Mouse (Mus musculus): Measurements from ENCODE around the gene Egfl7. TPM values are rescaled to one million over a fixed set of nuclear protein-coding genes. Genes with fewer than 3 reads are reported as not detected.

Gene Egfl7
- polyA plus RNA-seq, 1 experiment from 2014 or later, result 107 TPM

DNA sequence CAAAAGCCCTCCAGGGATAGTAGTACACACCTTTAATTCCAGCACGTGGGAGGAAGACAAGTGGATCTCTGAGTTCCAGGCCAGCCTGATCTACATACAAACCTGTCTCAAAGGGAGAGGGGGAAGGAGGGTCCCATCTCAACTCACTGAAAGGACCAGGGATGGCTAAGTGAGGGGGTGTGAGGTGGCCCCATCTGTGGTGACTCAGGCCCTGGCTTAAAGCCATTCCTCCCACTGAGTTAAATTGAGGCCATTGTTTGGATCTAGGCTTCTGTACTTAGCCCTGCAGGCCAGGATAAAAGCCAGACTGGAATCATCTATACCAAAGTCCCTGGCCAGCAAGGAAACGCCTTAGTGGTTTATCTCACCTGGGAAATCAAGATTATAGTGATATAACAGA is 41.4 kb downstream of the Egfl7 start:
- Histone ChIP-seq H3K4me3 (no peak overlapping the region), H3K4me2 (no peak overlapping the region), H3K27ac (no peak overlapping the region), H3K36me3 (no peaks in the 10 kb centered on the region), H3K9ac (no peak overlapping the region), H3K27me3 (no peaks in the 10 kb centered on the region), H3K4me1 (no peaks in the 10 kb centered on the region), H3K9me3 (no peaks in the 10 kb centered on the region)
- ATAC-seq (ENCODE audit: insufficient number of reproducible peaks, low FRiP score, low TSS enrichment, low read depth), result no peak
- 32% methylated on average over 2 of the region's 2 CpGs for WGBS

DNA sequence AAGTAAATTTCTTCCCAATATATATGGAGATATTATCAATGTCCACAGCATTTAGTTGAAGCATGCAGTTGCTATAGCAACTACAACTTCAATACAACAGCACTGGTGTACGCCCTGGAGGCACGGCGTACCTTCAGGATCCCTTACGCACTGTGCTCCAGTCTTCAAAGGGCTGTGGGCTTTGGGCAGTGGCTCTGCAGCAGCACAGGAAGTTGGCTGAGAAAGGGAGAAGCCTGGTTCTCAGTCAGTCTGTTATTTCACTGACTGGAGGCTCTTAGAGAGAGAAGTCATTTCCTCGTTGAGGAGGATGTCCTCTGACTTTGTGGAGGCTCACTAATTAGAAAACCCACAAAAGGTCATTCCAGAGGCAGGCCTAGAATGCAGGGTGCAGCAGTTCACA is 43.2 kb downstream of the Egfl7 start:
- 48% methylated on average over 5 of the region's 5 CpGs for WGBS
- peaks cover 6% of the 10 kb centered on the region for H3K4me1 ChIP-seq
- H3K27ac ChIP-seq, result no peak overlapping the region
- no peak overlapping the region for H3K9ac ChIP-seq
- no peak for ATAC-seq (ENCODE audit: insufficient number of reproducible peaks, low FRiP score, low TSS enrichment, low read depth)
- no peaks in the 10 kb centered on the region for H3K36me3 ChIP-seq
- H3K9me3 ChIP-seq, result no peaks in the 10 kb centered on the region
- no peak overlapping the region for H3K4me3 ChIP-seq
- no peaks in the 10 kb centered on the region for H3K27me3 ChIP-seq
- no peak overlapping the region for H3K4me2 ChIP-seq

DNA sequence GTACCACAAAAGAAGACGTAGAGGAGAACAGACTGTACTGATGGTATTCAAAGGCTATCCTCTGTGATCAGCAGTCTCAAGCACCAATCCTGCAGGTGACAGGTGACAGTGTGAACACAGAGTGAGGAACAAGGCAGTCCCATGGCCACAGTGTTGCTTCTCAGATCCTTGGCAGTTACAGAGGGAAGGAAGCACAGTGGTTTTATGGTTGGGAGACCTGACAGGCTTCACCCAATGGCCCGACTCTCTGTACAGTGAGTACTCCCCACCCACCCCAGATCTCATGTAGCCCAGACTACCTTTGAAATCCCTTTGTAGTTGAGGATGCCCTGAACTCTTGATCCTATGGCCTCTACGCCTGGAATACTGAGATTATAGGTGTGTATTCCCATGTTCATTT is 45.6 kb downstream of the Egfl7 start:
- H3K4me3 ChIP-seq, result no peak overlapping the region
- H3K9ac ChIP-seq, result no peak overlapping the region
- ATAC-seq (ENCODE audit: insufficient number of reproducible peaks, low FRiP score, low TSS enrichment, low read depth), result no peak
- no peaks in the 10 kb centered on the region for H3K36me3 ChIP-seq
- 82% methylated on average over 3 of the region's 3 CpGs for WGBS
- no peaks in the 10 kb centered on the region for H3K27me3 ChIP-seq
- H3K4me2 ChIP-seq, result no peak overlapping the region
- H3K4me1 ChIP-seq, result peaks cover 28% of the 10 kb centered on the region
- H3K27ac ChIP-seq, result no peak overlapping the region
- H3K9me3 ChIP-seq, result no peaks in the 10 kb centered on the region

DNA sequence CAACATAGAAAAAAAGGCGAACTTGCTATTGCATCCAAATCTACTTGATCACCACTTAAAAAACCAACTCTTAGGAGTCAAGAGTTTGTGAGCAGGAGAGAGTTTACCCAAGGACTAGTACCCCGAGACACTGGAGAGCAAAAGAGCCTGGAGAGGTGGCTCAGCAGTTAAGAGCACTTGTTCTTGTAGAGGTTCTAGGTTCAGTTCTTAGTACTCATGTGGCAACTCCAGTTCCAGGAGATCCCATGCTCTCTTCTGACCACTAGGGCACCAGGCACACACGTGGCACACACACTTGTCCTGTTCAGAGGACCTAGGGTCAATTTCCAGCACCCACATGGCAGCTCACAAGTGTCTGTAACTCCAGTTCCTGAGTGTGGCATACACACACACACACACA is 46.3 kb downstream of the Egfl7 start:
- no peaks in the 10 kb centered on the region for H3K36me3 ChIP-seq
- ATAC-seq (ENCODE audit: insufficient number of reproducible peaks, low FRiP score, low TSS enrichment, low read depth), result no peak
- no peak overlapping the region for H3K27ac ChIP-seq
- peaks cover 34% of the 10 kb centered on the region for H3K4me1 ChIP-seq
- 69% methylated on average over 3 of the region's 3 CpGs for WGBS
- no peaks in the 10 kb centered on the region for H3K9me3 ChIP-seq
- no peak overlapping the region for H3K4me3 ChIP-seq
- H3K27me3 ChIP-seq, result no peaks in the 10 kb centered on the region
- H3K4me2 ChIP-seq, result no peak overlapping the region
- H3K9ac ChIP-seq, result no peak overlapping the region

DNA sequence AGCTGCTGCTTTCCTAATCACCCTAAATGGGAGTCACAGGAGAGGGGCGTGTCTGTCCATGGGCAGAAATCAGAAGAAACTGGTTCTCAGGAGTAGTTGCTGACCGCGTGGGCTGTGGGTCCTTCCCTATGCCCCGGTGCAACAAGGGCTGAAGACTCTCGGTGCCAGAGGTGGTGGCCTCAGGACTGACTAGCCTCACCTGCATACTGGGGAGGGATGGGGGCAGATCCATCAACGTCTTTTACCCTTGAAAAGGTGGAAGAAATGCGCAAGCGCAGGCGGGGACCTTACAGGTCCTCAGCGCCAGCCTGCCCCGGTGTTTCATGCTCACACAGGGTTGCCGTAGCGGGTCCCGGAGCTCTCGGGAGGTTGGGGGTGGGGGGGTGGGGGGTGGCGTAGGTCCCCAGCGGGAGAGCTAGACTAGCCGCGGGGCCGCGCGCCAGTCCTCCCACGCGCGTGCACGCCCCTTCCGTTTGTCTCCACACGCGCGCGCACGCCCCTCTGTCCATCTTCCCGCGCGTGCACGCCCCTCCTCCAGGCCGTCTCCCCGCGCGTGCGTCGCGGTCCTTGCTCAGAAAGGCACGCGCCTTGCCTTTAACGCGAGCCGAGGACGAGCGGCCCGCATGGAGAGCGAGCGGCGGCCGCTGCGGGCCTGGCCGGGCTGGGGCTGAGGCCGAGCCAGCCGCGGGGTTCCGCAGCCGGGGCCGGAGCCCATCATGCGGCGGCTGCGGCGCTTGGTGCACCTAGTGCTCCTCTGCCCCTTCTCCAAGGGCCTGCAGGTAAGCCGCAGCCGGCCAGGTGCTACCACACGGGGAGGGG is 48.3 kb downstream of the Egfl7 start, which contains the start of gene Fam69b:
Gene Fam69b (plus strand): TSS at position 537 of the 819 bp plus-strand sequence.
- H3K9me3 ChIP-seq, result no peaks in the 10 kb centered on the region
- H3K9ac ChIP-seq, result peak within 1 kb of the TSS; percentile 93
- H3K4me1 ChIP-seq, result peaks cover 34% of the 10 kb centered on the region
- H3K27me3 ChIP-seq, result no peaks in the 10 kb centered on the region
- no peaks in the 10 kb centered on the region for H3K36me3 ChIP-seq
- peak within 1 kb of the TSS; percentile 47; the same call in 1 of the 2 replicates for H3K27ac ChIP-seq
- peak; percentile 56; the same call in 1 of the 2 replicates for ATAC-seq (ENCODE audit: insufficient number of reproducible peaks, low FRiP score, low TSS enrichment, low read depth)
- peak within 1 kb of the TSS; percentile 78 for H3K4me3 ChIP-seq
- WGBS, result under 1% methylated on average over 48 of the region's 70 CpGs
- H3K4me2 ChIP-seq, result peak within 1 kb of the TSS; percentile 91

DNA sequence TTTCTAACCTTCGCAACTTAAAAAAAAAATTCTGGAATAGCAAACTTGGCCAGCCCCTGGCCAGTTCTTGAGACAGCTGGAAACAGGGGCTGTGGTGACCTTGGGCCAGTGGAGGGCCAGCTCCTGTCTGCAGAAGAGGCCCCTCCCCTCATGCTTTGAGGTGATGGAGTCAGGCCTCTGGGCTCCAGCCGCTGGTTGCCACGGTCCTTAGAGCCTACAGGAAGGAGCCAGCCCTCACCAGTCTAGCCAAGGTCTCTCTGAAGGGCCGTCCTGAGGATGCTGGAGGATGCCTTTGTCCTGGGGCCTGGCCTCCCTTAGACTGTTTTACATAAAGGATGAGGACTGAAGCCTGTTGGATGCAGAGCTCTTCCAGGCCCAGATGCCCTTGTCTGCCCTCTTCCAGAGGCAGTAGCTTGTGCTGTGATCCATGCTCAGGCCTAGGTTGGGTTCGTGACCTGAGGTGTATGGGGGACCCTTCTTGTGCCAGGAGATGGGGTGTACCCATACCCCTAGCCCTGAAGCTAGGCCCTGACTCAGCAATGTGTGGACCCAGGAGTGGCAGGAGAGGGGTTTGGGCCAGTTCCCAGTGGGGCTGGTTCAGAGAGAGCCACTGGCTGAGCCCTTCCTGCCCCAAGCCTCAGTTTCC is 49.1 kb downstream of the Egfl7 start:
- peak overlapping the region; percentile 78 for H3K4me3 ChIP-seq
- peak; percentile 33; the same call in 1 of the 2 replicates for ATAC-seq (ENCODE audit: insufficient number of reproducible peaks, low FRiP score, low TSS enrichment, low read depth)
- WGBS, result 19% methylated on average over 5 of the region's 5 CpGs
- peak overlapping the region; percentile 93 for H3K9ac ChIP-seq
- H3K9me3 ChIP-seq, result no peaks in the 10 kb centered on the region
- H3K27ac ChIP-seq, result peak overlapping the region; percentile 47; the same call in 1 of the 2 replicates
- peaks cover 5% of the 10 kb centered on the region; the same call in 1 of the 2 replicates for H3K36me3 ChIP-seq
- H3K4me1 ChIP-seq, result peaks cover 34% of the 10 kb centered on the region
- peak overlapping the region; percentile 91 for H3K4me2 ChIP-seq
- no peaks in the 10 kb centered on the region for H3K27me3 ChIP-seq

DNA sequence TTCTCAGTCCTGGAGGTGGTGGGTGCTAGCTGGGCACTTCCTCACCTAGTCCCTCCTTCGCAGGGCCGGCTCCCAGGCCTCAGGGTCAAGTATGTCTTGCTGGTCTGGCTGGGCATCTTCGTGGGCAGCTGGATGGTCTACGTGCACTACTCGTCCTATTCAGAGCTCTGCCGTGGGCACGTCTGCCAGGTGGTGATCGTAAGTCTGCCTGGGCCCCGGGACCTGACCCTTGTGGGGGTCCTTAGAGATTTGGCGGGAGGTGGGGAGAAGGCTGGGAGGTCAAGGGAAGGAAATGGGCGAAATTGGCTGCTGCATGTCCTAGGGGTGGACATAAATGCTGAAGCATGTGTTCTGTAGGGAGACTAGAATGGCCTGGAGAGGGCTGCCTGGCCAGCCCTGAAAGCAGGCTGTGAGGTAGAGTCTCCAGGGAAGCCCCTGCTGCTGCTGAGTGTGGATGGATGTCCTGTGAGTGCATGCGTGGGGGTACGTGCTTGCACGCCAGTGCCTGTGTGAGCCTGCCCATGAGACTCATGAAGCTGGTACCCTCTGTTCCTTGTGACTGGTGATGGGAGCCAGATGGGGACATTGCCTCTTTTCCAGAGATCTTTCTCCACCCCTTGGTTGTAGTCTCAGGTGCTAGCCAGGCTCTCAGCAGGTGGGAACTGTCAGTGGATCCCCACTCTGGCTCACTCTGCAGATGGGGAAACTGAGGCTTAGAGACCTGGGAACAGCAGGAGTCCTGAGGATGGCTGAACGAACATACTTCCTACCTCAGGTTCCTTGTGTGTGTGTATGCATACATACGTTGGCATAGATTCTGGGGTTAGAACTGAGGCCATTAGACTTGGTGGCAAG is 53.0 kb downstream of the Egfl7 start:
- no peak overlapping the region for H3K9ac ChIP-seq
- peaks cover 42% of the 10 kb centered on the region for H3K36me3 ChIP-seq
- no peak overlapping the region for H3K4me3 ChIP-seq
- H3K9me3 ChIP-seq, result no peaks in the 10 kb centered on the region
- ATAC-seq (ENCODE audit: insufficient number of reproducible peaks, low FRiP score, low TSS enrichment, low read depth), result no peak
- H3K4me2 ChIP-seq, result no peak overlapping the region
- H3K27ac ChIP-seq, result no peak overlapping the region
- 70% methylated on average over 16 of the region's 16 CpGs for WGBS
- peaks cover 37% of the 10 kb centered on the region for H3K4me1 ChIP-seq
- no peaks in the 10 kb centered on the region for H3K27me3 ChIP-seq

DNA sequence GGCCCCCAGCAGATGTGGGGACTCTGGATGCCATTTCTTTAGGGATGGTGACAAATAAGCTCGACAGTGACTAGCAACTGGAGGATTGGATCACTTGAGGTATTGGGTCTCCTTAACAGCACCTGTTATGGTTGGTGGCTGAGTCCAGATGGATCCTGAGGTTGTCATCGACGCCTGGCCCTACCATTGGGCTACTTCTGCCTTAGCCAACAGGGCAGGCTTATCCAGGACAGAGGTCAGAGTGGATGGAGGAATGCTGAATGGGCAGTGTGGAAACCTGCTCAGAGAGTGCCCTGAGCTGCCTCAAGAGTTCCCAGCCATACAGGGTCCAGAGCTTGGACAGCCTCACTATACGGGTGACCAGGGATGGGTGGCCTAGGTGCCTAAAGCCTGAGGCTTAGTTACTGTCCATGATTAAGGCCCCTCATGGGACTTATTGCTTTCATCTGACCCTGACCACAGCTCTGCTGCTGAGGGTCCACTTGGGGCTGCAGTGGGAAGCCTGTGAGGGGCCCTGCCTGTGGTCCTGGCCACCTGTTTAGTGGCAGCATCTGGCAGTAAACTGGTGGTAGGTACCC is 54.2 kb downstream of the Egfl7 start:
- Histone ChIP-seq H3K9ac (no peak overlapping the region), H3K4me3 (no peak overlapping the region), H3K36me3 (peaks cover 48% of the 10 kb centered on the region), H3K9me3 (no peaks in the 10 kb centered on the region), H3K27me3 (no peaks in the 10 kb centered on the region), H3K4me2 (no peak overlapping the region), H3K27ac (no peak overlapping the region), H3K4me1 (peaks cover 40% of the 10 kb centered on the region)
- ATAC-seq (ENCODE audit: insufficient number of reproducible peaks, low FRiP score, low TSS enrichment, low read depth), result no peak
- 68% methylated on average over 4 of the region's 4 CpGs for WGBS

DNA sequence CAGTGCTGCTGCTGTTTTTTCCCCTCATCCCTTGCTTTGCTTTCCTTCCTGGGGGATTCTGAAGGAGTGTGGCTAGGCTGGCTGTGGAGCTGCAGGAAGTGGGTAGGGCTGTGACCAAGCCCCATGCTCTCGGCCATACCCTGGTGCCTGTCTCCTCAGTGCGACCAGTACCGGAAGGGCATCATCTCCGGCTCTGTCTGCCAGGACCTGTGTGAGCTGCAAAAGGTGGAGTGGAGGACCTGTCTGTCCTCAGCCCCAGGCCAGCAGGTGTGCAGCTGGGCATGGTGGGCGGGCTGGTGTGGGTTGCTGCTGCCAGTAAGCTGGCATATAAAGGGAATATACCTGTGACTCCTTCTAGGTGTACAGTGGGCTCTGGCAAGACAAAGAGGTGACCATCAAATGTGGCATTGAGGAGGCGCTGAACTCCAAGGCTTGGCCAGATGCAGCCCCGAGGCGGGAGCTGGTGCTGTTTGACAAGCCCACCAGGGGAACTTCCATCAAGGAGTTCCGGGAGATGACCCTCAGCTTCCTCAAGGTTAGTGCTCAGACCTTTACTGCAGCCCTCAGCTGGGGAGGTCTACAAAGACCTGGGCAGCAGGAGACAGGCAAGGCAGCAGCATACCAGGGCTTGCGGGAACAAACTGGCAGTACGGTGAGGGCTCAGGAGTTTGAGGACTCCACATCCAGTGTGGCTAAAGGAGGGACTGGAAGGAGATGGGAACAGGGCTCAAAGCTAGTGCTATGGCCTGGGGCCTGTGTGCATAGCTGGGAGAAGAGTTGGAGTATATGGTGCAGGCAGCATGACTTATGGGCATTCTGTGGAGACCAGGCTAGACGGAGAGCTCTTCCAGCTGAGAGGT is 55.0 kb downstream of the Egfl7 start:
- peaks cover 34% of the 10 kb centered on the region for H3K4me1 ChIP-seq
- H3K36me3 ChIP-seq, result peaks cover 48% of the 10 kb centered on the region

DNA sequence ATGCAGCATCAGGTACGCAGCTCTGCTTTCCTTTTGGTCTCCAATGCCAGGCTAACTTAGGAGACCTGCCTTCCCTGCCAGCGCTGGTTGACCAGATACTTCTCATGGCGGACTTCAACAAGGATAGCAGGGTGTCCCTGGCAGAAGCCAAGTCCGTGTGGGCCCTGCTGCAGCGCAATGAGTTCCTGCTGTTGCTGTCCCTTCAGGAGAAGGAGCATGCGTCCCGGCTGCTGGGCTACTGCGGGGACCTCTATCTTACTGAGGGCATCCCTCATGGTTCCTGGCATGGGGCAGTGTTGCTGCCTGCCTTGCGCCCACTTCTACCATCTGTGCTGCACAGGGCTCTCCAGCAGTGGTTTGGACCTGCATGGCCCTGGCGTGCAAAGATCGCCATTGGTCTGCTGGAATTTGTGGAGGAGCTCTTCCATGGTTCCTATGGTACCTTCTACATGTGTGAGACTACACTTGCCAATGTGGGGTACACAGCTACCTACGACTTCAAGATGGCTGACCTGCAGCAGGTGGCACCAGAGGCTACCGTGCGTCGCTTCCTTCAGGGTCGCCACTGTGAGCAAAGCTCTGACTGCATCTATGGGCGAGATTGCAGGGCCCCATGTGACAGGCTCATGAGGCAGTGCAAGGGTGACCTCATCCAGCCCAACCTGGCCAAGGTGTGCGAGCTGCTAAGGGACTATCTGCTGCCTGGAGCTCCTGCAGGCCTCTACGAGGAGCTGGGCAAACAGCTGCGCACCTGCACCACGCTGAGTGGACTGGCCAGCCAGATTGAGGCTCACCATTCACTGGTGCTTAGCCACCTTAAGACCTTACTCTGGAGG is 55.9 kb downstream of the Egfl7 start:
- Histone ChIP-seq H3K9me3 (no peaks in the 10 kb centered on the region), H3K9ac (no peak overlapping the region), H3K4me1 (peaks cover 31% of the 10 kb centered on the region), H3K4me2 (no peak overlapping the region), H3K27ac (peak overlapping the region; percentile 2; the same call in 1 of the 2 replicates), H3K36me3 (peaks cover 48% of the 10 kb centered on the region), H3K4me3 (no peak overlapping the region), H3K27me3 (no peaks in the 10 kb centered on the region)
- ATAC-seq (ENCODE audit: insufficient number of reproducible peaks, low FRiP score, low TSS enrichment, low read depth), result no peak
- WGBS, result 75% methylated on average over 21 of the region's 21 CpGs

More for the DNA sequence above, 55.0 kb downstream of the Egfl7 start:
- Histone ChIP-seq H3K9ac (no peak overlapping the region), H3K9me3 (no peaks in the 10 kb centered on the region), H3K4me2 (no peak overlapping the region), H3K27me3 (no peaks in the 10 kb centered on the region), H3K27ac (peak overlapping the region; percentile 2; the same call in 1 of the 2 replicates), H3K4me3 (no peak overlapping the region)
- WGBS, result 62% methylated on average over 12 of the region's 12 CpGs
- ATAC-seq (ENCODE audit: insufficient number of reproducible peaks, low FRiP score, low TSS enrichment, low read depth), result no peak
